Mouse (Mus musculus): ENCODE measurements around the gene Stx18.

DNA sequence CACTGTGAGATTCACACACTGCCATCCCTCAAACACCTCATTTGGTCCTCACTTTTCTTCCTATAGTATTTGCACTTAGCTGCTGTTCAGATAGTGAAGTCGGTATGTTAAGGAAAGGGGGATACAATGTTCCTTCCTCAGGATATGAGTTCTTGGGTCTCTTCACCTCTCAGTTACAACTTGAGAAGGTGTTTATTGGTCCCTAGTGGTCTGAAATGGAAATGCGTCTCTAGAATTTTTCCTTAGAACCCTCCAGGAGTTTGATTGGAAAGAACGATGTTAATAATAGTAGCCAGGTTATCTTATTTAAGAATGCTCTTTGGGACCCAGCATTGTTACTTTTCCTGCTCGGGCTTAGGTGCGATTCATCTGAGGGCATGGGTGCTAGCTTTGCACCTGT is 24.2 kb downstream of the Stx18 start:
- TF ChIP-seq CTCF (IDR thresholded peaks at IDR 0.05; ENCODE audit: low read depth, low read length) (no peak), POLR2A (IDR thresholded peaks at IDR 0.05; ENCODE audit: extremely low read depth, insufficient read depth, low read length) (no peak)
